Mouse (Mus musculus): Measurements from ENCODE around the gene Hist1h3d. TPM values are rescaled to one million over a fixed set of nuclear protein-coding genes. Genes with fewer than 3 reads are reported as not detected.

Hist1h3d gene
- total RNA-seq, 1 experiment from 2014 or later, result 2.3 TPM

Other genes with a start within 250 kb of the Hist1h3d start
- 19.2 TPM for gene Zfp322a, start 206.6 kb upstream of the Hist1h3d start, total RNA-seq (2023)
- gene Abt1, start 151.9 kb upstream of the Hist1h3d start, total RNA-seq (2023), result 18.1 TPM
- not detected for gene Btn1a1, start 109.9 kb upstream of the Hist1h3d start, total RNA-seq (2023)
- not detected for gene Btn2a2, start 86.9 kb upstream of the Hist1h3d start, total RNA-seq (2023)
- 194 TPM for gene Hist1h4h, start 44.7 kb upstream of the Hist1h3d start, total RNA-seq (2023)
- 10.1 TPM for gene Hist1h2af, start 41.9 kb upstream of the Hist1h3d start, total RNA-seq (2023)
- not detected for gene Hist1h3g, start 40.3 kb upstream of the Hist1h3d start, total RNA-seq (2023)
- gene Hist1h2bh, start 32.4 kb upstream of the Hist1h3d start, total RNA-seq (2023), result 4.1 TPM
- 49.5 TPM for gene Hist1h3f, start 31.7 kb upstream of the Hist1h3d start, total RNA-seq (2023)
- gene Hist1h4f, start 24.1 kb upstream of the Hist1h3d start, total RNA-seq (2023), result 34.0 TPM
- gene Hist1h1d, start 22.5 kb upstream of the Hist1h3d start, total RNA-seq (2023), result 5.9 TPM
- 112 TPM for gene Hist1h3e, start 13.4 kb upstream of the Hist1h3d start, total RNA-seq (2023)
- 7.7 TPM for gene Hist1h2ae, start 4.5 kb upstream of the Hist1h3d start, total RNA-seq (2023)
- gene Hist1h2bg, start 4.4 kb upstream of the Hist1h3d start, total RNA-seq (2023), result 132 TPM
- gene Hist1h2bf, start 1.6 kb upstream of the Hist1h3d start, total RNA-seq (2023), result 76.2 TPM
- gene Hist1h2ad, start 1.4 kb upstream of the Hist1h3d start, total RNA-seq (2023), result 2.4 TPM
- 124 TPM for gene Hist1h4d, start 5.8 kb downstream of the Hist1h3d start, total RNA-seq (2023)
- 10.8 TPM for gene Hist1h2be, start 45.4 kb downstream of the Hist1h3d start, total RNA-seq (2023)
- 135 TPM for gene Hist1h1e, start 46.8 kb downstream of the Hist1h3d start, total RNA-seq (2023)
- 8.0 TPM for gene Hist1h2ac, start 108.2 kb downstream of the Hist1h3d start, total RNA-seq (2023)
- gene Hist1h2bc, start 108.4 kb downstream of the Hist1h3d start, total RNA-seq (2023), result 12.8 TPM
- gene Hist1h1t, start 120.1 kb downstream of the Hist1h3d start, total RNA-seq (2023), result not detected
- gene Hist1h4c, start 122.7 kb downstream of the Hist1h3d start, total RNA-seq (2023), result 109 TPM
- 4.6 TPM for gene Hfe, start 135.1 kb downstream of the Hist1h3d start, total RNA-seq (2023)
- 627 TPM for gene Hist1h1c, start 163.0 kb downstream of the Hist1h3d start, total RNA-seq (2023)
- 6.9 TPM for gene Hist1h3c, start 169.8 kb downstream of the Hist1h3d start, total RNA-seq (2023)
- gene Hist1h2bb, start 171.0 kb downstream of the Hist1h3d start, total RNA-seq (2023), result 12.3 TPM
- gene Hist1h2ab, start 175.4 kb downstream of the Hist1h3d start, total RNA-seq (2023), result 12.8 TPM
- 15.6 TPM for gene Hist1h3b, start 176.5 kb downstream of the Hist1h3d start, total RNA-seq (2023)
- 29.3 TPM for gene Hist1h4b, start 181.2 kb downstream of the Hist1h3d start, total RNA-seq (2023)
- 93.4 TPM for gene Hist1h4a, start 185.5 kb downstream of the Hist1h3d start, total RNA-seq (2023)
- 100 TPM for gene Hist1h3a, start 186.6 kb downstream of the Hist1h3d start, total RNA-seq (2023)
- gene Hist1h1a, start 187.9 kb downstream of the Hist1h3d start, total RNA-seq (2023), result 22.0 TPM
- gene Trim38, start 194.2 kb downstream of the Hist1h3d start, total RNA-seq (2023), result not detected
- gene Slc17a2, start 231.2 kb downstream of the Hist1h3d start, total RNA-seq (2023), result not detected

Measured in CD4-positive naive resting alpha-beta T cell, adult 57 days (primary cell).